Comparison of ENCODE assay signal across 28 mouse cellular contexts in the genomic region with DNA sequence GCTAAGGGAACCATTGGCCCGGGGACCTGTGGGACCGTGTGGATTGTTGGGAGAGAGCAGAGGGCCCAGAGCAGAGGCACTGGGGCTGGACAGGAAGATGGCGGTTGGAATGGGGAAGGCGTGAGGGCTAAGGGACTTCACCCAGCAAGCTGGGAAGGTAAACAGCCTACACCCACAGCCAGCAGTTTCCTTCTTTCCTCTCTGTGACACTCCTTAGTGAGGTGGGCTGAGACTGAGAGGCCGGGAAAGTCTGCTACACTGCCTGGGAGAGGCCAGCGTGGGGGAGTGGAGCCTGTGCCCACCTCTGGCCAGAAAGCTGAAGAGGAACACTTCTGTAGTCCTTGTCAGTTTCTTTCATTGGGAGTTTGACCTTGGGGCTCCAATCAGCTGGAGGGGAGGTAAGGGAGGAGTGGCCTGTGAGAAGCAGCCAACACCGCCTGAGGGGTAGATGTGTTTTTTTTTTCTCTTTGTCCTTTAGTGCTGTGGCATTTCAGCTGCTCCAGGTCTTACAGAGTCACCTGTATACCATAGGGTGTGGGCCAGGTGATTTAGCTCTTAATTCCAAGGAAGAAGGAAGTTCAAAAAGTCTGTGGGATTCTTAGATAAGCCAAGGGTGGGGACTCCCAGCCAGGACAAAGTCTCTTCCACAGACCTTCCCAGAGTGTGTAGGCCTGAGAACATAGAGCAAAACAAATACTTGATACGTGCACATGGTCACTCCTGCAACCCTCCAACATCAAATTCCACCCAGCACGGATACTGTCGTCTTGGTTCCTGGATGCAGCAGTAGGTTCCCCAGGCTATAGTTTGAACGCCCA. TPM values are rescaled to one million over a fixed set of nuclear protein-coding genes. Genes with fewer than 3 reads are reported as not detected.
DNase-seq lines count a peak whose midpoint lies in the region; ATAC-seq and TF ChIP-seq lines count a peak whose summit lies in the region.
"Had no signal": no experiment of that assay in that cellular context is flagged by ENCODE, and none has a peak within 500 bp of the region (broad histone marks: within the 10 kb centered on the region; RNA-seq: fewer than 3 reads in every experiment).

No protein-coding gene starts in this region.

- ATAC-seq in common myeloid progenitor, adult 5-6 weeks (replicated peaks; ENCODE audit: low read depth, poor library complexity, severe bottlenecking), result peak; percentile 30; the same call in 1 of the 2 replicates
- peak; percentile 94 for ATAC-seq in intestine, postnatal 0 days
- ATAC-seq in stomach, embryonic 15.5 days (ENCODE audit: insufficient read depth, low FRiP score, low read depth), result peak; percentile 82
- no peak for ATAC-seq in forebrain, embryonic 12.5 days (ENCODE audit: low FRiP score)
- ATAC-seq: midbrain, embryonic 15.5 days; Patski had no signal

- TF ChIP-seq EP300 in ES-Bruce4 (IDR thresholded peaks at IDR 0.05; ENCODE audit: insufficient read depth, low read depth, low read length), result peak; percentile 76

- H3K9ac ChIP-seq in ES-Bruce4 (ENCODE audit: low read depth, poor library complexity, severe bottlenecking), result no peak overlapping the region
- H3K9ac ChIP-seq in intestine, postnatal 0 days (ENCODE audit: low read depth, low read length), result no peak overlapping the region
- H3K9ac ChIP-seq in stomach, embryonic 15.5 days, result no peak overlapping the region
- no peak overlapping the region for H3K9ac ChIP-seq in forebrain, embryonic 12.5 days
- H3K9ac ChIP-seq: embryonic facial prominence, embryonic 12.5 days; hindbrain, embryonic 12.5 days; limb, embryonic 15.5 days; liver, embryonic 14.5 days; lung, embryonic 14.5 days; midbrain, embryonic 15.5 days; neural tube, embryonic 12.5 days had no signal

- H3K36me3 ChIP-seq in ES-Bruce4 (ENCODE audit: control insufficient read depth, insufficient read depth, low read length, poor library complexity, severe bottlenecking), result no peaks in the 10 kb centered on the region
- no peaks in the 10 kb centered on the region for H3K36me3 ChIP-seq in intestine, postnatal 0 days (ENCODE audit: control insufficient read depth, insufficient read depth)
- no peaks in the 10 kb centered on the region for H3K36me3 ChIP-seq in stomach, embryonic 15.5 days
- no peaks in the 10 kb centered on the region for H3K36me3 ChIP-seq in forebrain, embryonic 12.5 days (replicated peaks)
- H3K36me3 ChIP-seq: embryonic facial prominence, embryonic 12.5 days; G1E; heart, embryonic 10.5 days; hindbrain, embryonic 12.5 days; limb, embryonic 15.5 days; midbrain, embryonic 15.5 days; neural tube, embryonic 12.5 days had no signal

- TF ChIP-seq CTCF in ES-Bruce4 (IDR thresholded peaks at IDR 0.05; ENCODE audit: low read depth, low read length), result no peak
- TF ChIP-seq CTCF in intestine, postnatal 0 days (IDR thresholded peaks at IDR 0.05; ENCODE audit: low read depth), result no peak

- no peak for DNase-seq in layer of hippocampus, postnatal 36 days
- DNase-seq in cerebellum, adult 18-20 months, result no peak
- DNase-seq: adrenal gland, postnatal 14 days; cerebellum, postnatal 10 days; kidney, postnatal 36 days; lung, embryonic 14.5 days; right cerebral cortex, postnatal 14 days; spleen, adult 18-20 months; thymus, adult 2 months; thymus, postnatal 4 days had no signal

- no peaks in the 10 kb centered on the region for H3K9me3 ChIP-seq in ES-Bruce4 (replicated peaks; ENCODE audit: control insufficient read depth, insufficient read depth, low read length, poor library complexity, severe bottlenecking)
- no peaks in the 10 kb centered on the region for H3K9me3 ChIP-seq in intestine, postnatal 0 days (ENCODE audit: control insufficient read depth)
- H3K9me3 ChIP-seq in stomach, embryonic 15.5 days, result no peaks in the 10 kb centered on the region
- H3K9me3 ChIP-seq in forebrain, embryonic 12.5 days, result no peaks in the 10 kb centered on the region
- H3K9me3 ChIP-seq: embryonic facial prominence, embryonic 12.5 days; heart, embryonic 10.5 days; hindbrain, embryonic 12.5 days; limb, embryonic 15.5 days; midbrain, embryonic 15.5 days; neural tube, embryonic 12.5 days had no signal

- peaks cover 7% of the 10 kb centered on the region for H3K4me1 ChIP-seq in ES-Bruce4 (ENCODE audit: control insufficient read depth, insufficient read depth, low read length)
- peaks cover 7% of the 10 kb centered on the region; the same call in 1 of the 2 replicates for H3K4me1 ChIP-seq in intestine, postnatal 0 days (replicated peaks; ENCODE audit: control insufficient read depth, insufficient read depth, low read length)
- peaks cover 10% of the 10 kb centered on the region; the same call in 1 of the 2 replicates for H3K4me1 ChIP-seq in stomach, embryonic 15.5 days
- H3K4me1 ChIP-seq in forebrain, embryonic 12.5 days, result no peaks in the 10 kb centered on the region
- H3K4me1 ChIP-seq: embryonic facial prominence, embryonic 12.5 days; hindbrain, embryonic 12.5 days; limb, embryonic 15.5 days; midbrain, embryonic 15.5 days; neural tube, embryonic 12.5 days had no signal

- no peaks in the 10 kb centered on the region for H3K27me3 ChIP-seq in ES-Bruce4 (ENCODE audit: control insufficient read depth, insufficient read depth, low read length, poor library complexity, severe bottlenecking)
- no peaks in the 10 kb centered on the region for H3K27me3 ChIP-seq in intestine, postnatal 0 days (replicated peaks; ENCODE audit: control insufficient read depth, insufficient read depth, low read length)
- H3K27me3 ChIP-seq in stomach, embryonic 15.5 days (replicated peaks), result no peaks in the 10 kb centered on the region
- H3K27me3 ChIP-seq in forebrain, embryonic 12.5 days, result no peaks in the 10 kb centered on the region
- H3K27me3 ChIP-seq: embryonic facial prominence, embryonic 12.5 days; hindbrain, embryonic 12.5 days; limb, embryonic 15.5 days; midbrain, embryonic 15.5 days; neural tube, embryonic 12.5 days; Patski had no signal

- 54% methylated on average over 11 of the region's 11 CpGs for WGBS in intestine, postnatal 0 days
- 76% methylated on average over 11 of the region's 11 CpGs for WGBS in stomach, embryonic 15.5 days
- 89% methylated on average over 11 of the region's 11 CpGs for WGBS in forebrain, embryonic 12.5 days

- no peak overlapping the region for H3K4me3 ChIP-seq in ES-Bruce4 (ENCODE audit: low read depth, low read length)
- H3K4me3 ChIP-seq in intestine, postnatal 0 days (ENCODE audit: low read depth, low read length), result no peak overlapping the region
- no peak overlapping the region for H3K4me3 ChIP-seq in stomach, embryonic 15.5 days (replicated peaks)
- H3K4me3 ChIP-seq in forebrain, embryonic 12.5 days (replicated peaks), result no peak overlapping the region
- H3K4me3 ChIP-seq: embryonic facial prominence, embryonic 12.5 days; heart, embryonic 10.5 days; hindbrain, embryonic 12.5 days; left cerebral cortex, adult 2 months; limb, embryonic 15.5 days; midbrain, embryonic 15.5 days; neural tube, embryonic 12.5 days had no signal

- no peak for TF ChIP-seq POLR2A in ES-Bruce4 (IDR thresholded peaks at IDR 0.05; ENCODE audit: insufficient read depth, low read length)

- H3K4me2 ChIP-seq in intestine, postnatal 0 days (replicated peaks; ENCODE audit: low read depth), result peak overlapping the region; percentile 38; the same call in 1 of the 2 replicates
- H3K4me2 ChIP-seq in stomach, embryonic 15.5 days, result no peak overlapping the region
- no peak overlapping the region for H3K4me2 ChIP-seq in forebrain, embryonic 12.5 days
- H3K4me2 ChIP-seq: embryonic facial prominence, embryonic 12.5 days; hindbrain, embryonic 12.5 days; limb, embryonic 15.5 days; lung, embryonic 14.5 days; midbrain, embryonic 15.5 days; neural tube, embryonic 12.5 days had no signal

- H3K27ac ChIP-seq in ES-Bruce4 (ENCODE audit: insufficient read depth, low read length), result peak overlapping the region; percentile 35; the same call in 1 of the 2 replicates
- H3K27ac ChIP-seq in intestine, postnatal 0 days (ENCODE audit: low read depth, low read length), result peak overlapping the region; percentile 88
- peak overlapping the region; percentile 84 for H3K27ac ChIP-seq in stomach, embryonic 15.5 days
- no peak overlapping the region for H3K27ac ChIP-seq in forebrain, embryonic 12.5 days
- H3K27ac ChIP-seq: embryonic facial prominence, embryonic 12.5 days; heart, embryonic 10.5 days; hindbrain, embryonic 12.5 days; left cerebral cortex, adult 2 months; limb, embryonic 15.5 days; liver, embryonic 14.5 days; midbrain, embryonic 15.5 days; neural tube, embryonic 12.5 days had no signal

RNA-seq across cellular contexts. Expression of a gene that starts 21.1 kb away (rescaled TPM):
- 15.8 and 16.3 TPM in 2 replicates for polyA plus RNA-seq in ES-Bruce4 (2011; ENCODE audit: insufficient read depth, insufficient read length, low read depth, missing spikeins)
- total RNA-seq in common myeloid progenitor, adult 5-6 weeks (2017), result 0.63 and 2.1 TPM in 2 replicates
- 31.7 and 38.4 TPM in 2 replicates for polyA plus RNA-seq in intestine, postnatal 0 days (2015; fragmentation: Nextera tagmentation; extraction: Ambion mirVana)
- 12.2 and 15.2 TPM in 2 replicates for polyA plus RNA-seq in stomach, embryonic 15.5 days (2015; fragmentation: Nextera tagmentation; extraction: Ambion mirVana)
- total RNA-seq in layer of hippocampus, postnatal 36 days (2021), result 1 to 10 TPM in 1 of 2 experiments, not detected in 1; 1.5 TPM
- polyA plus RNA-seq in forebrain, embryonic 12.5 days (2016; fragmentation: Nextera tagmentation; extraction: Ambion mirVana), result 0.67 and 0.70 TPM in 2 replicates
- total RNA-seq: G1E; gastrocnemius, adult 18-20 months; gastrocnemius, postnatal 4 days had no signal
- polyA plus RNA-seq: G1E; heart, embryonic 10.5 days; kidney, embryonic 14.5 days; lung, embryonic 14.5 days had no signal

RNA-seq across cellular contexts. Expression of a gene that starts 44.5 kb away (rescaled TPM):
- 8.2 and 9.6 TPM in 2 replicates for polyA plus RNA-seq in ES-Bruce4 (2011; ENCODE audit: insufficient read depth, insufficient read length, low read depth, missing spikeins)
- total RNA-seq in common myeloid progenitor, adult 5-6 weeks (2017), result 5.8 and 6.1 TPM in 2 replicates
- 13.4 and 13.7 TPM in 2 replicates for polyA plus RNA-seq in intestine, postnatal 0 days (2015; fragmentation: Nextera tagmentation; extraction: Ambion mirVana)
- 9.3 and 9.6 TPM in 2 replicates for polyA plus RNA-seq in stomach, embryonic 15.5 days (2015; fragmentation: Nextera tagmentation; extraction: Ambion mirVana)
- 10 to 100 TPM; 28.4 to 29.4 TPM for total RNA-seq in layer of hippocampus, postnatal 36 days (2021)
- 6.9 and 7.1 TPM in 2 replicates for polyA plus RNA-seq in forebrain, embryonic 12.5 days (2016; fragmentation: Nextera tagmentation; extraction: Ambion mirVana)
- polyA plus RNA-seq: G1E had no signal

RNA-seq across cellular contexts. Expression of a gene that starts 46.8 kb away (rescaled TPM):
- polyA plus RNA-seq in ES-Bruce4 (2011; ENCODE audit: insufficient read depth, insufficient read length, low read depth, missing spikeins), result 4.2 and 5.9 TPM in 2 replicates
- total RNA-seq in common myeloid progenitor, adult 5-6 weeks (2017), result 53.5 and 60.9 TPM in 2 replicates
- polyA plus RNA-seq in intestine, postnatal 0 days (2015; fragmentation: Nextera tagmentation; extraction: Ambion mirVana), result 184 and 255 TPM in 2 replicates
- 22.4 and 28.5 TPM in 2 replicates for polyA plus RNA-seq in stomach, embryonic 15.5 days (2015; fragmentation: Nextera tagmentation; extraction: Ambion mirVana)
- total RNA-seq in layer of hippocampus, postnatal 36 days (2021), result 10 to 100 TPM; 58.7 to 60.1 TPM
- polyA plus RNA-seq in forebrain, embryonic 12.5 days (2016; fragmentation: Nextera tagmentation; extraction: Ambion mirVana), result 16.8 and 17.7 TPM in 2 replicates
- total RNA-seq: G1E had no signal
- polyA plus RNA-seq: G1E had no signal
